Mouse (Mus musculus) testis, adult 2 months (tissue): Measurements from ENCODE around the gene Eno2. TPM values are rescaled to one million over a fixed set of nuclear protein-coding genes. Genes with fewer than 3 reads are reported as not detected.

ENCODE experiments used
- H3K27ac ChIP-seq: fragments of 200-500 bp; 2 replicates; pipeline ENCODE4 v1.5.1; 2012; ENCODE audit warnings: low read depth, low read length; ENCODE audit not compliant: control insufficient read depth, insufficient read depth
- H3K27me3 ChIP-seq: fragments of 200-500 bp; 2 replicates; pipeline ENCODE4 v1.6.1; 2012; ENCODE audit warnings: mild to moderate bottlenecking, low read length, moderate library complexity; ENCODE audit not compliant: control insufficient read depth, insufficient read depth
- H3K36me3 ChIP-seq: fragments of 200-500 bp; 2 replicates; pipeline ENCODE4 v1.6.1; 2012; ENCODE audit warnings: mild to moderate bottlenecking, low read length; ENCODE audit not compliant: control insufficient read depth, insufficient read depth
- H3K4me1 ChIP-seq: fragments of 200-500 bp; 2 replicates; pipeline ENCODE4 v1.6.1; 2012; ENCODE audit warnings: low read length; ENCODE audit not compliant: control insufficient read depth, insufficient read depth
- H3K4me3 ChIP-seq: fragments of 200-500 bp; 2 replicates; pipeline ENCODE4 v1.5.1; 2012; ENCODE audit warnings: low read depth, mild to moderate bottlenecking, low read length, moderate library complexity, mixed read lengths; ENCODE audit not compliant: control insufficient read depth
- CTCF ChIP-seq: fragments of 200-500 bp; IDR thresholded peaks from 2 replicates; pipeline ENCODE4 v1.5.1; 2012; ENCODE audit warnings: low read depth, mild to moderate bottlenecking, inconsistent platforms, low read length, moderate library complexity; ENCODE audit not compliant: control insufficient read depth, insufficient read depth, insufficient replicate concordance
- POLR2A ChIP-seq: fragments of 200-500 bp; IDR thresholded peaks from 2 replicates; pipeline ENCODE4 v1.6.1; 2012; ENCODE audit warnings: low read depth, mild to moderate bottlenecking, inconsistent platforms, low read length, moderate library complexity; ENCODE audit not compliant: control insufficient read depth
- polyA plus RNA-seq: library from polyadenylated mRNA; depleted of rRNA; stranded (reverse); fragments of >200 nt; gene quantifications from 2 replicates; pipeline ENCODE4 v1.2.3, GENCODE M21; 2012

Gene Eno2
- polyA plus RNA-seq, 1 experiment = 0.63 TPM

- H3K4me1 ChIP-seq = peaks cover 50% of the 10 kb centered on the region
- no peaks in the 10 kb centered on the region for H3K27me3 ChIP-seq
- H3K4me3 ChIP-seq = peak overlapping the region; percentile 92
- TF ChIP-seq POLR2A (no peak), CTCF (peak; percentile 48; the same call in 1 of the 2 replicates)
- H3K27ac ChIP-seq = peak overlapping the region; percentile 87
- peaks cover 2% of the 10 kb centered on the region; the same call in 1 of the 2 replicates for H3K36me3 ChIP-seq
These were observed 39.7 kb upstream of the Eno2 start for GRCm38 (mm10) chr6:124809052-124809774.

- Histone ChIP-seq H3K27me3 (no peaks in the 10 kb centered on the region), H3K4me1 (peaks cover 45% of the 10 kb centered on the region), H3K4me3 (peak within 1 kb of the TSS; percentile 92), H3K27ac (peak within 1 kb of the TSS; percentile 87), H3K36me3 (peaks cover 2% of the 10 kb centered on the region; the same call in 1 of the 2 replicates)
- TF ChIP-seq POLR2A = 0 out of 2 replicates have a peak, but pooled peaks have one; percentile 6
- TF ChIP-seq CTCF = no peak
These were observed 39.0 kb upstream of the Eno2 start, which contains the start of gene Spsb2 for GRCm38 (mm10) chr6:124808358-124809012. TSS of gene Spsb2 (plus strand) at chr6:124808661.

GRCm38 (mm10) chr6:124807986-124808357 lies 38.5 kb upstream of the Eno2 start:
- TF ChIP-seq CTCF (no peak), POLR2A (no peak)
- peaks cover 41% of the 10 kb centered on the region for H3K4me1 ChIP-seq
- peaks cover 2% of the 10 kb centered on the region; the same call in 1 of the 2 replicates for H3K36me3 ChIP-seq
- no peaks in the 10 kb centered on the region for H3K27me3 ChIP-seq
- H3K4me3 ChIP-seq = peak overlapping the region; percentile 92
- H3K27ac ChIP-seq = peak overlapping the region; percentile 87

GRCm38 (mm10) chr6:124807366-124807765 lies 37.9 kb upstream of the Eno2 start:
- H3K4me3 ChIP-seq = peak overlapping the region; percentile 92
- TF ChIP-seq POLR2A (no peak), CTCF (no peak)
- no peaks in the 10 kb centered on the region for H3K27me3 ChIP-seq
- peaks cover 2% of the 10 kb centered on the region; the same call in 1 of the 2 replicates for H3K36me3 ChIP-seq
- H3K27ac ChIP-seq = no peak overlapping the region; the same call in 1 of the 2 replicates
- peaks cover 35% of the 10 kb centered on the region for H3K4me1 ChIP-seq

- H3K4me3 ChIP-seq = peak overlapping the region; percentile 93
- H3K27ac ChIP-seq = peak overlapping the region; percentile 82
- TF ChIP-seq CTCF (no peak), POLR2A (no peak)
- H3K4me1 ChIP-seq = peaks cover 29% of the 10 kb centered on the region
- H3K27me3 ChIP-seq = no peaks in the 10 kb centered on the region
- no peaks in the 10 kb centered on the region; the same call in 1 of the 2 replicates for H3K36me3 ChIP-seq
These were observed 37.1 kb upstream of the Eno2 start for GRCm38 (mm10) chr6:124806446-124807140.

- TF ChIP-seq CTCF = no peak
- TF ChIP-seq POLR2A = peak; percentile 95
- peaks cover 29% of the 10 kb centered on the region for H3K4me1 ChIP-seq
- no peaks in the 10 kb centered on the region for H3K27me3 ChIP-seq
- H3K36me3 ChIP-seq = no peaks in the 10 kb centered on the region; the same call in 1 of the 2 replicates
- H3K4me3 ChIP-seq = peak overlapping the region; percentile 93
- peak overlapping the region; percentile 97 for H3K27ac ChIP-seq
These were observed 36.2 kb upstream of the Eno2 start for GRCm38 (mm10) chr6:124805341-124806321.
